Mouse (Mus musculus): ENCODE measurements around the gene Piga. TPM values are rescaled to one million over a fixed set of nuclear protein-coding genes. Genes with fewer than 3 reads are reported as not detected.

Gene Piga
- polyA plus RNA-seq, 1 experiment from 2014 or later, result 4.3 TPM

- 89% methylated on average over 12 of the region's 12 CpGs for WGBS
- Histone ChIP-seq H3K9ac (ENCODE audit: low read depth, low read length) (no peak overlapping the region), H3K9me3 (replicated peaks; ENCODE audit: control insufficient read depth, low read length, poor library complexity, severe bottlenecking) (no peaks in the 10 kb centered on the region), H3K36me3 (ENCODE audit: control insufficient read depth, insufficient read depth, low read length) (no peaks in the 10 kb centered on the region), H3K27ac (ENCODE audit: low read length) (no peak overlapping the region), H3K27me3 (ENCODE audit: control insufficient read depth, insufficient read depth, low read depth, low read length) (no peaks in the 10 kb centered on the region), H3K4me1 (ENCODE audit: control insufficient read depth, insufficient read depth, low read length) (no peaks in the 10 kb centered on the region), H3K4me2 (ENCODE audit: low read length) (no peak overlapping the region), H3K4me3 (ENCODE audit: low read depth, low read length) (no peak overlapping the region)
- ATAC-seq, result no peak
Observed at GRCm38 (mm10) chrX:164445601-164446000, 26.0 kb downstream of the Piga start.

GRCm38 (mm10) chrX:164446106-164446551, 26.5 kb downstream of the Piga start:
- Histone ChIP-seq H3K9ac (ENCODE audit: low read depth, low read length) (no peak overlapping the region), H3K36me3 (ENCODE audit: control insufficient read depth, insufficient read depth, low read length) (no peaks in the 10 kb centered on the region), H3K27me3 (ENCODE audit: control insufficient read depth, insufficient read depth, low read depth, low read length) (no peaks in the 10 kb centered on the region), H3K27ac (ENCODE audit: low read length) (no peak overlapping the region), H3K4me3 (ENCODE audit: low read depth, low read length) (no peak overlapping the region), H3K4me1 (ENCODE audit: control insufficient read depth, insufficient read depth, low read length) (no peaks in the 10 kb centered on the region), H3K4me2 (ENCODE audit: low read length) (no peak overlapping the region), H3K9me3 (replicated peaks; ENCODE audit: control insufficient read depth, low read length, poor library complexity, severe bottlenecking) (no peaks in the 10 kb centered on the region)
- 88% methylated on average over 10 of the region's 10 CpGs for WGBS
- no peak for ATAC-seq

GRCm38 (mm10) chrX:164446835-164447681, 27.5 kb downstream of the Piga start:
- H3K4me2 ChIP-seq (ENCODE audit: low read length), result no peak overlapping the region
- WGBS, result 93% methylated on average over 9 of the region's 9 CpGs

GRCm38 (mm10) chrX:164447682-164448071, 28.1 kb downstream of the Piga start:
- Histone ChIP-seq H3K4me1 (ENCODE audit: control insufficient read depth, insufficient read depth, low read length) (no peaks in the 10 kb centered on the region), H3K27ac (ENCODE audit: low read length) (no peak overlapping the region), H3K27me3 (ENCODE audit: control insufficient read depth, insufficient read depth, low read depth, low read length) (no peaks in the 10 kb centered on the region), H3K4me3 (ENCODE audit: low read depth, low read length) (no peak overlapping the region), H3K9ac (ENCODE audit: low read depth, low read length) (no peak overlapping the region), H3K36me3 (ENCODE audit: control insufficient read depth, insufficient read depth, low read length) (no peaks in the 10 kb centered on the region), H3K9me3 (replicated peaks; ENCODE audit: control insufficient read depth, low read length, poor library complexity, severe bottlenecking) (no peaks in the 10 kb centered on the region), H3K4me2 (ENCODE audit: low read length) (no peak overlapping the region)
- no peak for ATAC-seq
- WGBS, result 75% methylated on average over 2 of the region's 2 CpGs

More at GRCm38 (mm10) chrX:164446835-164447681, 27.5 kb downstream of the Piga start:
- no peaks in the 10 kb centered on the region for H3K4me1 ChIP-seq (ENCODE audit: control insufficient read depth, insufficient read depth, low read length)
- H3K9ac ChIP-seq (ENCODE audit: low read depth, low read length), result no peak overlapping the region
- no peak for ATAC-seq
- H3K4me3 ChIP-seq (ENCODE audit: low read depth, low read length), result no peak overlapping the region
- H3K9me3 ChIP-seq (replicated peaks; ENCODE audit: control insufficient read depth, low read length, poor library complexity, severe bottlenecking), result no peaks in the 10 kb centered on the region
- no peak overlapping the region for H3K27ac ChIP-seq (ENCODE audit: low read length)
- no peaks in the 10 kb centered on the region for H3K36me3 ChIP-seq (ENCODE audit: control insufficient read depth, insufficient read depth, low read length)
- no peaks in the 10 kb centered on the region for H3K27me3 ChIP-seq (ENCODE audit: control insufficient read depth, insufficient read depth, low read depth, low read length)

GRCm38 (mm10) chrX:164449201-164449600, 29.6 kb downstream of the Piga start:
- Histone ChIP-seq H3K4me1 (ENCODE audit: control insufficient read depth, insufficient read depth, low read length) (no peaks in the 10 kb centered on the region), H3K4me2 (ENCODE audit: low read length) (no peak overlapping the region), H3K9me3 (replicated peaks; ENCODE audit: control insufficient read depth, low read length, poor library complexity, severe bottlenecking) (no peaks in the 10 kb centered on the region), H3K4me3 (ENCODE audit: low read depth, low read length) (no peak overlapping the region), H3K9ac (ENCODE audit: low read depth, low read length) (no peak overlapping the region), H3K36me3 (ENCODE audit: control insufficient read depth, insufficient read depth, low read length) (no peaks in the 10 kb centered on the region), H3K27ac (ENCODE audit: low read length) (no peak overlapping the region), H3K27me3 (ENCODE audit: control insufficient read depth, insufficient read depth, low read depth, low read length) (no peaks in the 10 kb centered on the region)
- WGBS, result 43% methylated on average over 3 of the region's 3 CpGs
- ATAC-seq, result no peak

- 70% methylated on average over 6 of the region's 6 CpGs for WGBS
- H3K27me3 ChIP-seq (ENCODE audit: control insufficient read depth, insufficient read depth, low read depth, low read length), result no peaks in the 10 kb centered on the region
- no peak overlapping the region for H3K4me3 ChIP-seq (ENCODE audit: low read depth, low read length)
- no peak overlapping the region for H3K27ac ChIP-seq (ENCODE audit: low read length)
- H3K36me3 ChIP-seq (ENCODE audit: control insufficient read depth, insufficient read depth, low read length), result no peaks in the 10 kb centered on the region
- no peaks in the 10 kb centered on the region for H3K9me3 ChIP-seq (replicated peaks; ENCODE audit: control insufficient read depth, low read length, poor library complexity, severe bottlenecking)
- H3K4me1 ChIP-seq (ENCODE audit: control insufficient read depth, insufficient read depth, low read length), result no peaks in the 10 kb centered on the region
- no peak overlapping the region for H3K4me2 ChIP-seq (ENCODE audit: low read length)
- H3K9ac ChIP-seq (ENCODE audit: low read depth, low read length), result no peak overlapping the region
- ATAC-seq, result no peak
Observed at GRCm38 (mm10) chrX:164459205-164459878, 39.8 kb downstream of the Piga start.

Other genes with a start within 250 kb of the Piga start
- gene Bmx, start 161.6 kb upstream of the Piga start, polyA plus RNA-seq (2015; fragmentation: Nextera tagmentation; extraction: Ambion mirVana), result 0.46 and 0.74 TPM in 2 replicates
- gene Pir, start 150.4 kb upstream of the Piga start, polyA plus RNA-seq (2015; fragmentation: Nextera tagmentation; extraction: Ambion mirVana), result 3.5 and 3.7 TPM in 2 replicates
- 0.25 and 0.30 TPM in 2 replicates for gene Vegfd, start 46.4 kb upstream of the Piga start, polyA plus RNA-seq (2015; fragmentation: Nextera tagmentation; extraction: Ambion mirVana)
- not detected in 2 replicates for gene Asb11, start 17.2 kb downstream of the Piga start, polyA plus RNA-seq (2015; fragmentation: Nextera tagmentation; extraction: Ambion mirVana)
- gene Asb9, start 86.5 kb downstream of the Piga start, polyA plus RNA-seq (2015; fragmentation: Nextera tagmentation; extraction: Ambion mirVana), result not detected in 2 replicates